Mouse (Mus musculus): ENCODE results near the gene Nog.

GRCm38 (mm10) chr11:89299116-89299783, 2.9 kb downstream of the Nog start:
- TF ChIP-seq POLR2A (IDR thresholded peaks at IDR 0.05; ENCODE audit: extremely low read depth, insufficient read depth, low read length) (no peak), CTCF (IDR thresholded peaks at IDR 0.05; ENCODE audit: extremely low read depth, insufficient read depth, low read length) (no peak)
